Mouse (Mus musculus) layer of hippocampus, adult 18-20 months (tissue): ENCODE data around the gene Cxcr5. TPM values are rescaled to one million over a fixed set of nuclear protein-coding genes. Genes with fewer than 3 reads are reported as not detected.
"Not testable (repeated sequence)": the region's sequence is repeated elsewhere in the genome, so short reads cannot be mapped to it uniquely, and the experiment has no call there.

Experiments used
- DNase-seq, 2 experiments: peaks; one replicate each; pipeline ENCODE4 v3.0.0; 2022; ENCODE audit warnings: low spot score in 2 of 2
- total RNA-seq, 2 experiments: library from RNA; stranded (reverse); gene quantifications; 2 replicates each; pipeline ENCODE4 v1.2.3; 2021

Cxcr5 gene
- total RNA-seq, 2 experiments from 2014 or later, result not detected

DNA sequence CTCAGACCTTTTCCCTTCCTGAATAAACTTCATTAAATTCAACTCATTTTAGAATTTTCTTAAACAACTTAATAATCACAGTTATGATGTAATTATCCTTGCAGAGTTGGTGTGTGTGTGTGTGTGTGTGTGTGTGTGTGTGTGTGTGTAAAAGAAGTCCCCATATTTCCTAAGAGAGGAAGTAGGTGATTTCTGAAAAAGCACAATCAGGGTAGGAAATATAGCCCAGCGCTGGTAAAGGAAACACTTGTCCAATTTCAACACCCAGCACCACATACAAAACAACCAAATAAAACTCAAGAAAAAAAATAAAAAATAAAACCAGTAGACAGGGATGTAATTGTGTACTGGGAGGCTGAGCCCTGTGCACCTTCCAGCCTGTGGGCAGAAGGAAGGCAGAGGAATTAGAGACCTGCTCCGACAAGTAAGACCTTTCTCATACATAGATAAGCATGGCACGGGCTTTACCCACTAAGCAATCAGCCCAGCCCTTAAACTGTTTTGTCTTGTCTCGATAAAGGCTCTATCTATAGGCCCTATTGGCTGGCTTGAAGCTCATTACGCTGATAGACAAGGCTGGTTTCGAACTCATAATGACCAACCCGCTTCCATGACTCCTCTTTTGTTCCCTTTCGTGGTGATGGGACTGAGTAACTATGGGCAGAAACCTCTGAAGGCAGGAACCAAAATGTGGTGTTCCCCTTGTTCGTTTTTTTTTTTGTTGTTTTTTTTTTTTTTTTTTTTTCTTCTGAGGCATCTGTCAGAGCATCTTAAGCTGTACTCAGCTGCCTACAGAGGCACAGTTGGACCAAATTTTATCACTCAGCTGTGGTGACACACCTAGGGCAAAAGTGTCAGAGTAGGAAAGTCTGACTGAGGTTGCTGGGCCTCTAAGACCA lies 25.8 kb upstream of the Cxcr5 start:
- no peak for DNase-seq

DNA sequence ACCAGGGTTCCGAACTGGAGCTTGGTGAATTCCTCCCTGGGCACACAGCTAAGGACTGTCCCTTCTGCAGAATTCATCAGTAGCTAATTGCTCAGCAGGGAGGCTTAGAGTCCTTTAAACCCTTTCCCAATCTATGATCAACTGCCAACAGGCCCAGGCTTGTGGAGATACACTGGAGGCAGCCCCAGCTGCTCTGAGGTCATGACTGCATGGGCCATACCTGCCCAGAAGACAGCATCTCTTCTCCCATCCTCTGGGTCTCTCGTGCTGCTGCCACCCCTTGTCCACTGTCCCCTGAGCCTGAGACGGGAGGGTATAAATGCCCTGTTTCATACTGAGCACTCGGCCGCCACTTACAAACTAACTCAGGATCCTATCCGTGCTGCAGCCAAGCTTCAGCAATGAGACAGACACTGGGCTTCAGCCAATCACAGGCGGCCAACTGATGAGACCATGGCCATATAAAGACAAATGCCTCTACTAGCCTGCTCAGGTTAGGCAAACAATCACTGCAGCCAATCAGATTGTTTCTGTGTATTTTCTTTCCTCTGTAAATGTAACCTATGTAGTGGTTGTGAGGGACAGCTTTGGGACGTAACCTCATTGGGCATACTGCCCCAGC lies 25.1 kb upstream of the Cxcr5 start:
- DNase-seq, result no peak

DNA sequence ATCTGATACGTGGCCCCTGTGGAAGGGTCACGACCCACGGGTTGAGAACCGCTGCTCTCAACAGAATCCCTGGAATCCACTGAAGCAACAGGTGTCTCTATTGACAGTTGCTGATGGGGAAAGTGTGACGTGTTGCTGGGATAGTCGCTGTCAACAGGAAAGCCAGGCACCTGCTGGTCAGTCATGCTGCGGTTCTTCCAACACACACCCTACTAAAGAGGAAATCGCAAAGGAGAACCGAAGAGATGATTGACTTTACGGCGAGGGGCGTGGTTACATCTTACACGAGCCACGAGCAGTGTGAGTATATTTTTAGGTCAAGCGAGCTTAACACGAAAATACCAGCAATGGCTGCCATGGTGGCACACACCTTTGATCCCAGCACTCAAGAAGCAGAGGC lies 20.7 kb upstream of the Cxcr5 start:
- no peak for DNase-seq

DNA sequence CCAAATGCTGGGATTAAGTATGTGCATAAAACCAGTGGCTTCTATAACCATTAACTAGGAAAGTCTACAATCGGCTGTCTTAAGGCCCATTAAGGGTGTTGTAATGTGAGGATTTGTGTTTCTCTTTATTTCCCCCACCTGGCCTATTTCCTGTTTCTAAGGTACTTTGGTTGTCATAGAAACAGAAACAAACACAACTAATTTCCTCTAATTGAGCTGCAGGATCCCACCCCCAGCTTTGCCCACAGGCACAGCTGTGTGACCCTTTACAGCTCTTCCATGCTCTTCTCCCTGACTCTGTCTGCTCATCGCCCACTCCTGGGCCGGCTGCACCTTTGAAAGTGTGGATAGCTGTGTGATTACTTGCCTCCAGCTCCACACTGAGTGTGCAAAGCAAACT lies 19.7 kb upstream of the Cxcr5 start:
- no peak for DNase-seq

DNA sequence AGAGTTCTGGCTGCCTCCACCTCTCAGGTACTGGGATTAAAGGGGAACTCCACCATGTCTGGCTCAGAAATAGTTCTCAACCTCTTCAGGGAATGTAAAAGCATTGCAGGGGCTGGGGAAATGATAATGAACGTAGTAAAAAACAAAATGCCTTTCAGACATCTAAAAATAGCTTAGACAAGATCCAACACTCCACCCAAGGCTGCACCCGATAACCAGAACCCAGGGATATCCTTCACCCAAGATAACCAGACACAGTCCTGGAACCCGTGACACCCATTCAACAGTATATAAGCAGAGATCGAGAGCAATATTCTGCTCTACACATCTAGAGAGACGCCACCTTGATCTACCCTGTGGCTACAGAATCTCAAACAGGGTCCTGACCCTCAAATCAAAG lies 18.4 kb upstream of the Cxcr5 start:
- DNase-seq, result no peak

DNA sequence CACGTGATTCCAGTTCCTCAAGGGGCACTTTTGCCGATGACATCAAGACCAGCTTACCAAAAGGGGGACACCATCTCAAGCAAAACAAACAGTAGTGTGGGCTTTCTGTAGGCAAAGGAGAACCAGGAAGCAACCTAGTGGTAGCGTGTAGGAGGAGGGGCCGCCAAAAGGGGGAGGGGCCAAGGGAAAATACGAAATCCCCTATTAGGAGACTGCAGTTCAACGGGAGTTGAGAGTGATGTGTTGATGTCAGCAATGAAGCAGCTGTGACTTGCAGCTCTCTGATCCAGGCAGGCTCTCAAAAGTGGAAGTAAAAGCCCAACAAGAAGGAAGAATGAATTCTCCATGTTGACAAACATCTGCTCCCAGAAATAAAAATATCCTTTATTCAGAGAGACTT lies 17.7 kb upstream of the Cxcr5 start:
- no peak for DNase-seq

DNA sequence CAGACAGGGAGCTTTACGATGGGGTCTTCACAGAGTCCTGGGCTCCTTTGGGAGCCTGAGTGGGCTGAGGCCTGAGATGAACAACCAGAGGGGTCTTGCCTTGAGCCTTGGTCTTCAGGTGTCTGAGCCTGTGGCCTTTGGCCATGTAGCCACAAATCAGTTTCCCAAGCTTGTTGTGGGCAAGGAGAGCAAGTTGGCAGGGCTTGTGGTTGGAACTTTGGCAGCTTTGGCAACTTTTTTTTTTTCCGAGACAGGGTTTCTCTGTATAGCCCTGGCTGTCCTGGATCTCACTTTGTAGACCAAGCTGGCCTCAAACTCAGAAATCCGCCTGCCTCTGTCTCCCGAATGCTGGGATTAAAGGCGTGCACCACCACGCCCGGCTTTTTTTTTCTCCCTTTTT lies 14.4 kb upstream of the Cxcr5 start:
- not testable (repeated sequence) for DNase-seq

DNA sequence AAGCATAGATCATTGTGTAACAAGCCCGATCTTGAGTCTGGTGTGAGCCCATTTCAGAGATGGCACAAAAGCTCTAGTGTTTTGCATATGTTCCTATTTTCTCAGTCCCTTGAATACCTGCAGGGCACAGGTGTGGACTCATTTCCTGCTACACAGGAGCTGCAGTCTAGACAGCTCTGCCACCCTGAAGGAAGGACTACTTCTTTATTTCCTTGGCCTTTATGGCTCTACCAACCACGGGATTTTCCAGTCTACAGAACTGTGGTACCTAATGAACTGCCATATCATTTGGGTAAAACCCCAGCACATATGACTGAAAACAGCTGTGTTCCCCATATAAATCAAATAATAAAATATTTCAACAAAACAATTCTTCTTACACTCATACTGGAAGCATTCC lies 13.4 kb upstream of the Cxcr5 start:
- no peak for DNase-seq

DNA sequence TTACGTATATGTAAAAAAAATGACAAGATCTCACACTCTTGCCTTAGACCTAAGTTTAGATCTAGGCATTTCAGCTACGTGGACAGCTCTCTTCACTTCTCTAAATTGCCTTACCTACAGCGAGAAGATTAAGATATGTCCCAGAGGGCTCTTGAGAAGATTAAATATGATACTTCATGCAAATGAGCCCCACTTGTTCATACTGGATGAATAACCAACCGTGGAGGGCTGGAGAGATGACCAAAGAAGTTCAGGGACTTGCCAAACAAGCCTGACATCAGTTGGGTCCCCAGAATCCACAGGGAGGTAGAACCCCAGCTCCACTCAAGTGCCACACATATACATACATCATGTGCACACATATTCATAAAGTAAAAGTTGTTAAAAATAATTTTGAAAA lies 11.6 kb upstream of the Cxcr5 start:
- DNase-seq, result no peak

DNA sequence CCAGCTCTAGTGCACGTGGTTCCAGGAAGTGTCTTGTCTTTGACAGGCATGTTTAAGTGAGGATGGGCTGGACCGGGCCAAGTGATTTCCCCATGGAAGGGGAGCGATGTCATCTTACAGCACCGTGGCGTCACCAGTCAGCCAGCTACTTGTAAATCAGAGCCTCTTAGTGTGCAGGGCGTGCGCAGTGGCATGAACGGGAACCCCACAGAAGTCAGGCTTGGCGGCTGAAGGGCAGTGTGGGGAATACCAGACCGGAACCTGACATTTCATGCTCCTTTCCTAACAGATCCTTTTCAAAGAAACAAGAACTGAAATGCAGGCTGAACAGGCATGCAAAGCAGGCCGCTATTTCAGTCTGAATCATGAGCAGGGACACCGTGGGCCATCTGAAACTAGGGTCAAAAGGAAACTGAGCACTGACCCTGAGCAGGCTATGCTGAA lies 9.3 kb upstream of the Cxcr5 start:
- DNase-seq, result no peak

DNA sequence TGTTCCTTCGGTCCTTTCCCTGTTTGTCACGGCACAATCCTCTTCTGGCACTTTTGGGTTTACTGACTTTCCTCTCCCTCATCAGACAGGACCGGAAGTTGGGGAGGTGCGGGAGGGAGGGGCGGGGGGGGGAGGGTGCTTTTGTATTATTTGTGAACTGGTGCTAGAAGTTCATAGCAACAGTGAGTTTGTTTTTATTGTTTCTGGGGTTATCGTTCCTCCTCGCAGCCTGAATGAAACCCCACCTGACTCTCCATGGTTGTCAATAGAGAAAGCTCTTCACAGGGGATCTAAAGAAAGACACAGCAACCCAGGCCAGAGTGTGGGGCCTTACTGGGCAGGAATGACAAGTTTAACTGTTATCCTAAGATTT lies 6.4 kb upstream of the Cxcr5 start:
- DNase-seq, result no peak

DNA sequence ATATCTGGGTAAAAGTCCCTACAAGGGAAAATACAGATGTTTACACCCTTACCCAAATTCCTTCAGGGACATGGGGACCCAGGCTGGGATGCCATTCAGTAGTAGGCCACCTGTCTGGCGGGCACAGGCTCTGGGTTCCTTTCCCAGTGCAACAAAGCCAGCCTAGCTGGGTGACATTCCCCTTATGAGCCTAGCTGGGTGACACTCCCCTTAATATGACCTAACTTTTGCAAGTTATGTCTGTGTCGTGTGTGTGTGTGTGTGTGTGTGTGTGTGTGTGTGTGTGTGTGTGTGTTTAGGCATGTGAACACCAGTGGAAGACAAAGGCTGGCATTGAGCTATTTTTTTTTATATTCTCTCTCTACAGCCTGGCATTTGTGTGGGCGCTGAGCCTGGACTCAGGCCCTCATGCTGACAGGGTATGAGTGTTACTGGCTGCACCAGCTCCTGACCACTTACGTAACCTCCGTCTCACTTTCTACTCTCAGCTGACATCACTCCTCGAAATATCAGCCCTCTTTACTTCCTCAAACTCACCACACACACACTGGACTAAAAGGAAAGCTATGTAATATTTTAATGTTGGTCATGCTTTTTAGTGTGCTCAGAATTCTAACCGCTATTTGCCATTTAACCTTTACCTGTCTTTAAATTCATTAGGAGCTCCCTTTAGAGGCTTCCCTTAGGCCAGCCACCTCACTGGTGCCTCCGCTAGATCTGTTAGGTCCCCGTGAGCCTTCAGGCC lies 5.8 kb upstream of the Cxcr5 start:
- no peak for DNase-seq

DNA sequence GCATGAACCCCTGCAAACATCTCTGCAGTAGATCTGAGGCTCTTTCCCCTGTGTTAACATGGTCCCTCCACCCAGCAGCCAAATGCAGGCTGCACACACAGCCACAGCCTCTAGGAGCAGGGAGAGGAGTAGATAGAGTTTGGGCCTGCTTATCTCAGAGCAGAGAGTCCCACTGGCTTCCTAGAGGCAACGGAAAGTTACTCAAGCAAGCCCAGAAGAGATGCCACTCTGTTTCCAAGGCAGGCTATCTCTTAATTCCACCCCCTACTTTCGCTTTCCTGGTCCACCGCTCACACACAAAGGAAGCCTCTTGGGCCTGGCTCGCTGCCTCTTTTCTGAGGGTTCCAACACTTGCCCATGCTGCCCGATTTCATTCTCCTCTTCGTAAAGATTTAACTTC lies 3.7 kb upstream of the Cxcr5 start:
- no peak for DNase-seq

DNA sequence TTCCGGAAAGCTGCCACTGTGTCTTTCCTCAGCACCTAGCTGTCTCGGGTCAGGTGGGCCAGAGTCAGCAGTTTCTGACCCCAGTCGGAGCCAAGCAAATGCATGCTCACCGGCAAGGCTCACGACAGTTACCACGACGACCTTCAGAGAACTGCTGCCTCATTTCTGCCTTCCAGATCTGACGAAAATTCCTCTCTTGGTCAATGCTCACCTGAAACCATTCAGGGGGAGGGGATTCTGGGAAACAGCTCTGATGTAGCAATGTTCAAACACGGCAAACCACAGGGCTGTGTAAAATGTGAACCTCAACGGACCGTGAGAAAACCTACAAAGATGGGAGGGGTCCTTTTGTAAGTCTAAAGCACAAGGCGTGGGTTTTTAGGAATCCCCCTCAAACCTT lies 1.3 kb upstream of the Cxcr5 start:
- DNase-seq, result no peak

DNA sequence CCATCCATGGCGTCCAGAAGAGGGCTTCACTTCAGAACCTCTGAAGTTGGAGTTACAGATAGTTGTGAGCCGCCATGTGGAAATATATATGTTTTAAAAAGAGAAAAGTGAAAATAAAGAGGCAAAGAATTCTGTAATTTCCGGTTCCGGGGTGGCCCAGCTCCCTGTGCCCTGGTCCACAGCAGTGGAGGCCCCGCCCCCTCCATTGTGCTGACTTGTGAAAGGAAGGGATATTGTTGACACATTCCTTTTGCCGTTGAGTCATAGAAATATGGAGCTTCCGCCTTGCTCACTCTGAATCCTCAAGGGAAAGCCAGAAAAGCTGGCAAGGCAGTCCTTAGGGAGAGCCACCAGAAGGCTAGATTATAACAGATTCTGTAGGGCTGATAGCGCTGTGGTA lies 9.5 kb downstream of the Cxcr5 start:
- no peak for DNase-seq

DNA sequence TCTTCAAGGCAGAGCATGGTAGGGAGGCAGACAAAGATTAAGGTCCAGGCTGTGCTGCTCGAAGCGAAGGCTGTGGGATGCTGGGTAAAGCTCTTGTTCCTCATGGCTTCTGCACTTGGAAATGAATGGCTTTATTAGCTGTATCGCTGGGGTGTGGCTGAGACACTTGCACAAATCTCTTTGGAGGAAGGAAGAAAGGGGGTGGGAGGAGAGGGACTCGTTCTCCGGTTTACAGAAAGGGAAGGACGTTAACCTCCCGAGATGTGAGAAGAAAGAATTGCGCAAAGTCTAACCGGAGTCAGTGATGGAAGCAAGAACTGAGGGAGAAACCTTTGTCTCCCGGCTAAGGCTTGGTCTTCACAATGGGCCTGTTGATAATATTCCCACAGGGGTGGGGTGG lies 10.5 kb downstream of the Cxcr5 start:
- no peak for DNase-seq

DNA sequence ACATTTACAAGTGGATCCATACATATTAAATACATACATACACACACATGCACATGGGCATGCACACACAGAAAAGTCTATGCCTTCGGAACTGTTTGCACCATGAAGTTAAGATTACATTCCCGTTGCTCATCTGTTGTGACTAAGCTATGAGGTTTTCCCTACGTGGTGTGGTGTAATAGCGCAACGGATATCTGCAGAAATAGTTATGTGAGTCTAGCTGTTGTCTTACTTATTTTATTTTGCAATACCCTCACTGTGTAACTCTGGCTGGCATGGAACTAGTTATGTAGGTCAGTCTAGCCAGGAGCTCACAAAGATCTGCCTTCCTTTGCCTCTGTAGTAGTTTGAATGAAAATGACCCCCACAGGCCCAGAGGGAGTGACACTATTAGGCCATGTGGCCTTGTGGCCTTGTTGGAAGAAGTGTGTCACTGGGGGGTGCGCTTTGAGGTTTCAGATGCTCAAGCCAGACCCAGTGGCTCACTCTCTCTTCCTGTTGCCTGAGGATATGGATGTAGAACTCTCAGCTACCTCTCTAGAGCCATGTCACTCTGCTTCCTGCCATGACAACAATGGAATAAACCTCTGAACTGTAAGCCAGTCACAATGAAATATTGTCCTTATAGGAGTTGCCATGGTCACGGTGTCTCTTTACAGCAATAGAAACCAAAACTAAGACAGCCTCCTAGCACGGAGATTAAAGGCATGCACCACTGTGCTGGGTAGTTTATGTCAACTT lies 13.1 kb downstream of the Cxcr5 start:
- no peak for DNase-seq

DNA sequence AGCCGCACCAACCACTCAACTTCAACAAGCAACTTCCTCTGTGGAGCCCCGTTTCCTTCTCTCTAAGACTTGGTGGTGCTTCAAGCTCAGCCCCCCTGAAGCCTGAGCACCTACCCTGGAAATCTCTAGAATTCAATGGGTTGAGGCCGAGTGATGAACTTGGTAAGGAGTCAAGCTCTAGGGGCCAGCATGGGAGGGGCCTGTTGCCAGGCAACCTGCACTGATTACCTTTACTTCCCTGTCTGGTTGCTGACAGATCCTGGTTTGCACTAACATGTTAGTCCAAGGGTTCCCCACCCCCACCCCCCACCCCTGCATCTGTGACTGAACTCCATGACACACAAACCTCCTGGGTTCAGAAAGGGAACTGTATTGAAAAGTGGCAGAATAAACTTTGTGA lies 16.7 kb downstream of the Cxcr5 start:
- no peak for DNase-seq

DNA sequence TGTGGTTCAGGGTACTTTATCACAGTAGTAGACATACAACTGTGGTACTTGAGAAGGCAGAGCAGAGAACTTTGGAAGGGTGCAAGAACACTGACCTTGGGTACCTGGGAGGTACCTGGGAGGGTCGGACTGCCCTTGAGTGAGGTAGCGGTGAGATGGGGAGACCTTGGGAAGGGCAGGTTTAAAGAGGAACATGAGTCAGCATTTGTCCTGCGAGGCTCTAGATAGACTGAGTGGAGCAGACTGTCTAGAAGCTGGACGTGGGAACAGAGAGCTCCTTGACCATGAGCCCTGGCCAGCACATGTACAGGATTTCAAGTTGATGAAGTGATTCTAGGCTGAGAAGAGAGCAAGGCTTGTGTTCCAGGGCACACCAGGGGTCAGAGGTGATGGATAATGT lies 19.3 kb downstream of the Cxcr5 start:
- no peak for DNase-seq

DNA sequence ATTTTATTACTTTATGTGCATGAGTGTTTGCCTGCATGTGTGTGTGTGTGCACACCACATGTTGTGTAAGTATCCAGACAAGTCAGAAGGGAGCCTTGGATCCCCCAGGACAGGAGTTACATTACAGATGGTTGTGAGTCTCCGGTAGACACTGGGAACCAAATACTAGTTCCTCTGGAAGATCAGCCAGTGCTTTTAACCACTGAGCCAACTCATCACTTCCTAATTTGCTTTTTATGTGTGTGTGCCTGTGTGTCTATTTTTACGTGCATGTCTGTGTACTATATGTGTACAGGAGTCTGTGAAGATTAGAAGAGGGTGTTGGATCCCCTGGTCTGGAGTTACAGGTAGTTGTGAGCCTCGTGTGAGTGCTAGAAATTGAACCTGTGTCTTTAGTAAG lies 21.0 kb downstream of the Cxcr5 start:
- DNase-seq, result no peak

DNA sequence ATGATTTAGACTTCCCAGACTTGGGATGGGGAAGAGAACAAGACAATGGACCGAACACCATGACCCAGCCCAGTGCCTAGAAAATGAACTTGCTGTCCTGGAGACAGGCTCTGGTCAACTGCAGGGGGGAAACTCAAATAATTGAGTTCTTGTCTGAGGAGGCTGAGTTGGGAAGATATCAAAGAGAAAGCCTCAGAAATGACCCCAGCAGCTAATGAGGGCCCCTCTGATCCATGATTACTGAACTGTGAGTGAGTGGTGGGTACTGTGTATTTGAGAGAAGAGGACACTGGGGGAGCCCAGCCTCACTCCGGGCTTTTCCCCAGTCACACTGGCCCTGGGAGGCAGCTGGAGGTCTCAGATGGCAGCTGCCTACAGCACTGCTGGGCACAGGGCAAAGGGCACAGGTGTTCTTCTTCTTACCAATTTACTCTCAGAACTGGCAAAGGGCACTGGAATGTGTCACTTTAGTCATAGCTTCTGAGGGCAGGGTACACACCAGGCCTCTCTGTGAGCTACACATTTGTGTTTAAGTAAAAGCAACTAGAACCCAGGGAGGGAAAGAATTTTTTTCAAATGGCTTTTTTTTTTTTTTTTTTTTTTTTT lies 21.8 kb downstream of the Cxcr5 start:
- DNase-seq, result no peak
